Mouse (Mus musculus) urinary bladder, postnatal 36 days (tissue): ENCODE data around the gene Wdr66.

Source experiments
- DNase-seq, 2 experiments: peaks; one replicate each; pipeline ENCODE4 v3.0.0; 2022; ENCODE audit warnings: low spot score in 2 of 2, mixed read lengths in 1 of 2

The Wdr66 gene

DNA sequence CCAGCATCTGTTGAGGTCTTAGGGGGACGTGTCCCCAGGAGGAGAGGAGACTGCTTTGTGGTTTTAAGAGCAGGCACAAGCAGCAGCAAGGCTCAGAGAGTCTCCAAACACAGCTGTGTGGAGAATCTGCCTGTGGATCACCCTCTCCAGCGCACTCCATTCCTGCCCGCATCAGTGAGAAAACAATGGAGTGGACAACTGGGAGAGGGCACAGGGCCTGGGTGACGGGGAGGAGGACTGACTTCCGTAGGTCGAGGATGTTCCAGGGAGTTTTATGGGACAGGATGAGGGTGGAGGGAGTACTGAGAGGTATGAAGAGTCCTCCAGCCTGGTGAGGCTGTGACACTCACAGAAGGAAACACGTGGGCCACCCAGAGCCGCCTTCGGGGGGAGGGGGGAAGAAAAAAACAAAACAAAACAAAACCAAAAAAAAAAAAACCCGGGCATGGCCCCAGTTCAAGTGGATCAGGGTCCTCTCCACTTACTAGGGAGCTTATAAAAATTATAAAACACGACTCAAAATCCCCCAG lies 62.0 kb downstream of the Wdr66 start:
- no peak for DNase-seq

DNA sequence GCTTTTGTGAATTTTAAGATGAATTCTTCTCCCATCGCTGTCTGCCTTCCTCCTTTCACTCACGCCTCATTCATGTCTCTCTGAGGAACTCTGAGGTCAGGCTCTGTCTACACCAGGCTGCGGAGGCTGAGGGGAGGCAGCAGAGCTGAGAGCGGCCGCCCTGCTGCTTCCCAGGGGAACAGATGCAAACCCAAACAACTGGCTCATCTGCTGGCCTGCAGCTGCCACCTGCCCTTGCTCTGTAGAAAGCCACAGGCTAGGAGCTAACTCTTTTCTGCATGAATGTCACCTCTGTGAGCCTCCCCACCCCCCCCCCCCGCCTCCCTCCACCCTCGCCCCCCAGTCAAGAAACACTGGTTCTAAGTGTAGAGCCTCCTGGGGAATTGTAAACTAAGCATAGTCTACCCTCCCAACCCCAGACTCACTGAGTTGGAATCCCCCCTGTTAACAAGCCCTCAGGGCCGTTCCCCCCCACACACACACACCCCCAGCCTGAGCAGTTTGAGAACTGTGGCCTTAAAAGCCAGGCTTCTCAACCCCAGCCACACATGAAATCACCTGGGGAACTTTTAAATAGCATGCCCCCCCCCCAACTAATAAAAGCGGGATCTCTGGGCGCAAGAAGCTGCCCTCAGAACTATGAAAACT lies 63.4 kb downstream of the Wdr66 start:
- DNase-seq = no peak

DNA sequence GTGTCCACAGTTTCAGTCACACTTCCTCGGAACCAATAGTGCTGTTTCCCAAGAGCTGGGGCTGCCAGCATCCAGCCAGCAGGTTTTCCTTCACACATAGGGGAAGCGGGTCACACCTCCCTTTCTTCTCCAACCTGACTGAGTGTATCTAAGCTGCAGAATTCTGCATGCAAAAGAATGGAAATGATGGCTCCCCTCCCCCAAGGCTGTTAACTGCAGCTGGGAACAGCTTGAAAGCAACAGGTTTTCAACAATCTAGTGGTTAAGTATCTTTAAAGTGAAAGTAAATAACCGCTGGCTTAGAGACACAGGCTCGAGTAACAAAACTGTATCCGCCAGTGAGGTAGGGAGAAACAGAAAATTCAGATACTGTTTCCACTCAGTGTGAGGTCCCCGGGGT lies 66.1 kb downstream of the Wdr66 start:
- DNase-seq = peak in 1 of 2 experiments; percentile 5

DNA sequence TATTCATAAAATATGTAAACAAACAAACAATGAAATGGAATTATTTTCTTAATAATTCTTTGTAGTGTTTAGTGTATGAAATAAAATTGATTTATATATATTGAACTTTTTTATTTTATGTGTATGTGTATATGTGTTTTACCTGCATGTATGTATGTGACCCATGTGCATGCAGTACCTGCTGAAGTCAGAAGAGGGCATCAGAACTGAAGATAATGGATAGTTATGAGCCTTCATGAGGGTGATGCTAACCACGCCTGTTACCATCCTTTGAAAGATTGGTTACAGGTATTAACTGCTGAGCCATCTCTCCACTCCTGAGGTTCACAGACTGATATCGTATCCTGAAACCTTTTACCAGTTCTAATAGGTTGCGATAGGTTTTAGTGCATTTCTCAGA lies 68.2 kb downstream of the Wdr66 start:
- no peak for DNase-seq

DNA sequence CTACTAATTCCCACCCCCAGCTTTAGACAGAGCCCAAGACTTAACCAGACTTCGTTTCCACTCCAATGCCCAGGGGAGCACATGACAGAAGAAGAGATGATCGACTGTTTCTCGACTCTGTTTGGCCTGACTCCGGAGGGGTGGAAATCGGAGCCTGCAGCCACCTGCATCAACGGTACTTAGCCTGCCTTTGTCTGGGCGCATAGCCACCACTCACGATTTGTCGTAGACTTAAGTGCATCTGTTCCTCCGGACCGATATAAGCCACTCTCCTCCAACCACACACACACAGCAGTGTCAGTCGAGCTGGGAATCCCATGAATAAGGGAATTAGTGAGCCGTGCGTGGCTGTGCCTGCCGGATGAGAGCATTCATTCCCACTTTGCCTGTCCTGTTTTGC lies 72.3 kb downstream of the Wdr66 start:
- no peak for DNase-seq

DNA sequence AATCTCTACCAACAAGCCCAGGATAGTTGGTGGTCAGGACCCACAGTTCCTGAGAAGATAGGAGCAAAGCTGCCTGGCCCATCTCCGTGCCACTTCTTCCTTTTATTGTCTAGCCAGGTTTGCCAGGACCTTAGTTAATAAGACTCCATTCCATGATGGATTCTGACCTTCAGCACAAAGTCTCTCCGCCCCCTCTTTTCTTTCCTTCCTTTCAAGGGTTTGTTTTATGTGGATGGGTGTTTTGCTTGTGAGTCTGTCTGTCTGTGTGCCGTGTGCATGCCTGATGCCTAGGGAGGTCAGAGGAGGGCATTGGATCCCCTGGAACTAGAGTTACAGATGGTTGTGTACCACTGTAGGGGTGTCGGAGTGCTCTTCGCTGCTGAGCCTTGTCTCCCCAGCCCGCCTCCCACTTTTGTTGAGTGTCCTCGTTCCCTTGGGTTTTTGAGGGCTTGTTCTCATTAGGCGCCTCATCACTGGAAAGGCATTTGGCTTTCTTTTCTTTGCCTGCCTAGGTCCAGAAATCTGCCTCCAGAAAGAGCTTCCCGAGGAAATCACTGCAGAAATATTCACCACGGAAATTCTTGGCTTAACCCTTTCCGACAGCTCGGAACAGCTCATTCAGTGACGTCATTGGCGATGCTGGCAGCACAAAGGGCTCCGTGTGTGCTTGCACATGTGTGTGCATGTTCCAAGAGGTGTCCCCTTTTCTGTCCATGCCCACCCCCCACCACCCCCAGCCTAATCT lies 74.3 kb downstream of the Wdr66 start:
- DNase-seq = no peak

DNA sequence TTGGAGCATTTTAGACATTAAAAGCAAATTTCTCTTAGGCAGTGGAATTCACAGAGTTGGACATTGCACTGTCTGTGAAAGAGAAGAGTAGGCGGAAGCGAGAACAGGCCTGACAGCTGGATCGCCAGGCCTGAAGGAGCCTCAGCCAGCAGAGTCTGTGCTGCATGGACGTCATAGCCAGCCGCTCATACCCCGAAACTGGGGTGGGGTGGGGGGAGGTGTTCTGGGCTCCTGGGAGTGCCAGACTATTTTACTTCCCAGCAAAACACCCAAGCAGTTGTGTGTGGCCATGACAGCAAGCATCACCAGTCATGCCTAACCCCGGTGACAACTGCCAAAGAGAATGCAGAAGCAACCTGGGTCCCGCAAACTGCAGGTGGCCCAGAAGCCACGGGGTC lies 74.8 kb downstream of the Wdr66 start:
- no peak for DNase-seq

DNA sequence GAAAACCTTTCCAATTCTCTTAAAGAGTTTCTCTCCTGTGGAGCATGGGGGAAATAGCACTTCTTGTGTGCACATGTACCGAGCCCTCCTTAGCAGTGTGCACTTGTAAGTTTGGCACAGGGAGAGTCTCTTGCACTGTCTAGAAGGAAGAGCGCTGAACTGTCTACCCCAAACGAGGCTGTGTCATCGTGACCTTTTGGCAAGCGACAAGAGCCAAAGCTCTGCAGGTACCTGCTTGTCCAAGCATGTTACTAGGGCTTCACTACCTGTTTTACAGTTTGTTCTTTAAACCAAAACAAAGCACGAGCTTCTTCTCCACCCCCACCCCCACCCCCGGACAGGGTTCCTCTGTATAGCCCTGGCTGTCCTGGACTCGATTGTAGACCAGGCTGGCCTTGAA lies 75.8 kb downstream of the Wdr66 start:
- peak in 1 of 2 experiments; percentile 14 for DNase-seq

DNA sequence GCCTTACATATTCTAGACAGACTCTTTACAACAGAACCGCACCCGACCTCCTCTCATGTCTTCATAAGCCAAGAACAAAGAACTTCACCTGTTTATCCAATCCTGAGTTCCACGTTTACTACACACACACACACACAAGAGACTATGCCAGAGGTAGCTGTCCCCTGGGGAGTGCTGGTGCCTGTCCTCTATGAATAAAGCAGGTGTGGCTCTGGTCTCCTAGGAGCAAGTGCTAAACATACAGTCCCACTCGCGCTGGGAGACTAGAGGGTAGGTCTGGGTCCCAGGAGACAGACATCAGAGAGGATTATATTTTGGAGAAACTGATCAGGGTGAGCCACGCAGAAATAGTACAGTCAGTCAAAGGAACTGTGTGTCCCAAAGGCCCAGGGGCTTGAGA lies 81.7 kb downstream of the Wdr66 start:
- DNase-seq = no peak

DNA sequence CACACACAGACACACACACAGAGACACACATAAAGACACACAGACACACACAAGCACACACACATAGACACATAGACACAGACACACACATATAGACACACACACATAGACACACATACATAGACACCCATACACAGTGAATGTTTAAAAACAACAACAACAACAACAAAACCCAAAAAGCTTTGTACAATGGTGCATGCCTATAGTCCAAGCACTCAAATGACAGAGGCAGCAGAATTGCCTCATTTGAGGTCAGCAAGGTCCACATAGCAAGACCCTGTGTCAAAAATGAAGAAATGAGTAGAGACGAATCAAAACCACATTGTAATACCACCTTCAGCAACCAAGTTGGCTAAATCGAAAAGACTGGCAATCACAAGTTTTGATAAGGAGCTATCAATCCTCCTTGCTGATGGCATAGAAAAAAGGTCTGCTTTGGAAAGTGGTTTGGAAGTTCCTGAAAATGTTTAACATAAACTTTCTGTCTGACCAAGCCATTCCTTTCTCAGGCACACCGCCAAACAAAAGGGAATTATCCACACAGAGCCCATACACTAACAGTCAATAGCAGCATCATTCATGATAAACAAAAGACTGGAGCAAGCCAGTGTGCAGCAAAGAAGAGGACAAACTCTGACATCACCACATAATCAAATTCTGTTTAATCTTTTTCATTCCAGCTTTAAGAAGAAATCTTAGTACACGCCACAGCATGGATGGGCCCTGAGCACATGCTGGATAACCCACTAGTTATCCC lies 84.5 kb downstream of the Wdr66 start:
- no peak for DNase-seq

DNA sequence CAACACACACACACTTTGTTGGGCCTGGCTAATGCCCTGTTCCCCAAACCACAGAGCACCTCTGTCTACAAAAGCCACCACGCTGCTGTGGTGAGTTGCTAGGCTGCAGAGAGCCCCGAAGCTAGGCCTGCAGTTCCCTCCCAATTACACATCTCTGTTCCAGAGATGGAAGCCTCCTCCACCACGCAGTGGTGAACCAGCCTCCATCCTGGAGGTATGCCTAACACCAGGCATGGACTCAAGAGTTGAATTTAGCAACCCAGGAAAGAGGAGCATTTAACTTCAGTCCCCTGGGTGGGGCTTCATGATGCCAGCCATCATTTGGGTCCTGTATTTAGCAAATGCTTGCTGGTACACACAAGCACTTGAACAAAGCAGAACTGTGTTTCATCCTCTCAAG lies 86.6 kb downstream of the Wdr66 start:
- no peak for DNase-seq

DNA sequence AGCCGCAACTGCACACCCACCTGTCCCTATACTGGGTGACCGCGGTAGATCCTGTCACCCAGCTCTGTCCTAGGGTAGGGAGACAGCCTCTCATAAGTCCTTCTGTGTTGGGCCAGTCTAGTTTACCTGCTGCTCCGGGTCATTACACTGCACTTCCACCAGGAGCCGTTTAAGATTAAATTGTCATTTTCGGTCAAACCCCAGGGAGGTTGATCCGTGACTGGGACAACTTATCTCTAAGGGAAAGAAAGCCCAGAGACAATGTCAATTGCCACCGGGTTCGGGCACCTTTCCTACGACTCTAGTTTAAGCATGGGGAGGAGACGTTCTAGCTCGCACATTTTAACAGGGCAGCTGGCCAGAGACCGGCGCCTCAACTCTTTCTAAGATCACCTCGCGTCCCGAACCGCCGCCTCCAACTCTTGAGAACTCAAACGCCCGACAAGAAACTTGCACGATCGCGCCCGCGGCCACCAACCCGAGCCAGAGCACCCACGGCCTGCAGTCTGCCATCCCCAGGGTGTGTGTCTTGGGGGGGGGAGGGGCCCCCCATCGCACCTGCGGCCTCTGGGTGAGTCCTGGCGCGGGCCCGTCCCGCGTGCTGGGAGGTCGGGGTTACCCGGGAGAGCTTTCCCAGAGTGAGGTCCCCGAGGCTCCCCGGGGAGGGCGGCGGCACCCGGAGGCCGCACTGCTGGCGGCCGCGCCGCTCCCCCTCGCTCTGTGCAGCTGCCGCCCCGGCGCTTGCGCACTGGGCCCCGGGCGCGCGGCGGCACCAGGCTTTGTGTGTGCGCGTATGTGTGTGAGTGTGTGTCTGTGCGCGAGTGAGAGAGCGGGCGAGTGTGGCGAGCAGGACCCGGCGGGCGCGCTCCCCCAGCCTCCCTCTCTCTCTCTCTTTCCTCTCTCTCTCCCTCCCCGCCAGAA lies 92.1 kb downstream of the Wdr66 start, which contains the start of gene Bcl7a:
TSS of gene Bcl7a (plus strand) at position 128 of the 921 bp plus-strand sequence.
- peak; percentile 85 to 87 for DNase-seq

DNA sequence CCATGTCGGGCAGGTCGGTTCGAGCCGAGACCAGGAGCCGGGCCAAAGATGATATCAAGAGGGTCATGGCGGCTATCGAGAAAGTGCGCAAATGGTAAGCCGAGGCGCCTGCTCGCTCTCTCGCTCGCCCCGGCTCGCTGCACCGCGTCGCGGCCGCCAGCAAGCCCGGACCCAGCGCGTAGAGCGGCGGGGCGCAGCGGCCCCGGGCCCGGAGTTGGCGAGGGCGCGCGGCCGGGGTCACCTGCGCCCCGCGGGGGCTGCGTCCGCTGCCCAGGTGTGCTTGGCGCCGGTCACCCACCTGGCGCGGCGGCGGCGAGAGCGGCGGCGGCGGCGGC lies 92.7 kb downstream of the Wdr66 start:
- DNase-seq = no peak

DNA sequence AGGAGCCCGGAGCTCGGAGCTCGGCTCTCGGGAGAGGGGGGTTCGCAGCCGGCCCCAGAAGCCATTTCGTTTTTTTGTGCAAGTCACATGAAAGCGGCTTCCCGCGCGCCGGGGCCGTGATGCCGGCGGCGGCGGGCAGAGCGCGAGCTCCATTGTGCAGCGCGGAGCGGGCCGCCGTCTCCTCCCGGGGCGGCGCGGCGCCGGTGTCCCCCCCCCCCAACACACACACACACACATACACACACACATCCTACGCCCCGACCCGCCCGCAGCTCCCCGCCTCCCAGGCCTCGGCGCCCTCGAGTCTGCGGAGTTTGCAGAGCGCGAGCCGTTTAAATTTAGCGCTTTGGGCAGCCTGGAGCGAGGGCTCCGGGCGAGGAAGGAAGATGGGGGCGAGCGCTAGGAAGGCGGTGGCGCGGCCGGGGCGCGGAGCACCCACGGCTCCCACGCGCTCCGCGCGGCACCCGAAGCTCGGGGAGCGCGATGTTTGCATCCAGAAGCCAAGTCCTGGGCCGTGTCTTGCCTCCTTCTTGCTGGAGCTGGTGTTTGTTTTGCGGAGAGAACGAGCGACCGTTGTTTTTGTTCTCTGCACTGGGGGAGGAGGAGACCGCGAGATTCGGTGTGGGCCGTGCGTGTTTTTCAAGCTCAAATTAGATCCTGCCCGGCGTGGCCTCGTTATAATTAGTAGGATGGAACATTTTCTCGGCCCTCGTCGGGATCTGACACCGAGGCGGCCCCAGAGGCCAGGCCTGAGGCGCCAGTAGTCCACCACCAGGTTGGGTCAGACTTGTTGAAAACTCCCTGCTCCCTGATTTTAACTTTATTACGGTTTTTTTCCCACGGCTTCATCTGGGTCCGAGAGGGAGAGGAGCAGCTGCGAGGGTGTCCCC lies 93.3 kb downstream of the Wdr66 start:
- peak; percentile 43 to 61 for DNase-seq

DNA sequence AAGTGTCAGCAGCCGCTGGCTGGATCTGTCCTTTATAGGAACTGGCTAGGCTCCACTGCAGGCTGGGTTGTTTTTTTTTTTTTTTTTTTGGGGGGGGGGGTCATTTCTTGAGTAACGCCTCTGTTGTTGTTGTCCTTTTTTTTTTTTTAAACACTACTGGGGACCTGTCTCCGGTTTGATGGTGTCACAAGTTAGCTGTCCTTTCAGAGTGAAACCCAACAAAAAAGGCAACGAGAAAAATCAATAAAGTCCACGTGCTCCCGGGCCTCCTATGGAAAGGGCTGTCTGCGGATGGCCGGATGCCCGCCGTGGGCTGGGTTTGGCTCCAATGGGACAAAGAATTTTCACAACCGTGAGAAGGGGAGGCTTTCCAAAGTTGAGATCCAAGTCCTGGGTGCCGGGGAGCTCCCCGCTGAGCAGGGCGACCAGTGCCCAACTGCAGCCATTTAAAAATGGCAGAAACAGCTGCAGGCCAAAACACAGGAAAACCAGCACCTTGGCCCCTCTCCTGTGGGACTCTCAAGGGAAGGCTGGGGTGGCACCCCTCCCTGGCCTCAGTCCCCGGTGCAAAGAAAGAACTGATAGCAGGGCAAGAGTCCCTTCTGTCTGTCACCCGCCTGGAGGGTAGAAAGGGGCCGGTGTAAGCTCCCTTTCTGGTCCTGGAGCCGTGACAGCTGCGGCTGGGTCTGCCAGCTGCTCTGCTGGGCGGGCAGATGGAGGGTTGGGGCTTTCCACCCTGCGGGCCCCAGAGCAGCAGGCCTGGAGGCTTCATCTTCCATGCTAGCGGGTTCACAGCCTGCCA lies 94.2 kb downstream of the Wdr66 start:
- peak in 1 of 2 experiments; percentile 82 for DNase-seq

DNA sequence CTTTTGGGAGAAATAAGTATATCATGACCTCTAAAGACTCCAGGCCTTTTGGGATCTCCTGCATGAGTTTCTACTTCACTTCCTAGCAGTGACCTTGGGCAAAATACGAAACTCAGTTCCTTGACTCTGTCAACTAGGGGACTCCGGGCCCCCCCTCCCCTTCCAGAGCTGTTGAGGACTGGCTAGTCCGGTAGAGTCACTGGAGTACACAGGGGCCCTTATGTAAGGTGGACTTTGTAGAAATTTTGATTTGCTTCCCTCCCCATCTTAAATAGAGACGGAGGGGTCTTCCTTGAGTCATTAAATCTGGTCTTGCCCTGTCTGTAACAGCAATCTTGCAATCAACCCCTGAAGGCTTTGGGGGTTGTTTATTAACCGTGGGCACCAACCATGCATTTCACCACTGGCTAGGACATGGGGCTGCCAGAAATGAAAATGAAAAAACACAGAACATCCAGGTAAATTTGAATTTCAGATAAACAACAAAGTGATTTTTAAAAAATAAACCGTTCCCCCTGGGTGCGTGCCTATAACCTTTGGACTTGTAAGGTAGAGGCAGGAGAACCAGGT lies 94.9 kb downstream of the Wdr66 start:
- DNase-seq = no peak

DNA sequence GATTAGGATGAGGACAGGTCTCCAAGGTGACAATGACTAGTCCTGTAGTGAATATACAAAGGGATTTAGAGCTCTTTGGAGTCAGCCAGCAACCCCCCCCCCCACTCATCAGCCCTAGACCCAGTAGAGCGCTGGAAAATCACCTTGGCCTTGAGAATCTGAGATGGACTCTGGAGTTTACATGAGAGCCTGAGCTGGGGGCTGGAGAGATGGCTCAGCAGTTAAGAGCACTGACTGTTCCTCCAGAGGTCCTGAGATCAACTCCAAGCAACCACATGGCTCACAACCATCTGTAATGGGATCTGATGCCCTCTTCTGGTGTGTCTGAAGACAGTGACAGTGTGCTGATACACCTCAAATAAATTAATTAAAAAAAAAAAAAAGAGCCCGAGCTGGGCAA lies 96.1 kb downstream of the Wdr66 start:
- DNase-seq = no peak

DNA sequence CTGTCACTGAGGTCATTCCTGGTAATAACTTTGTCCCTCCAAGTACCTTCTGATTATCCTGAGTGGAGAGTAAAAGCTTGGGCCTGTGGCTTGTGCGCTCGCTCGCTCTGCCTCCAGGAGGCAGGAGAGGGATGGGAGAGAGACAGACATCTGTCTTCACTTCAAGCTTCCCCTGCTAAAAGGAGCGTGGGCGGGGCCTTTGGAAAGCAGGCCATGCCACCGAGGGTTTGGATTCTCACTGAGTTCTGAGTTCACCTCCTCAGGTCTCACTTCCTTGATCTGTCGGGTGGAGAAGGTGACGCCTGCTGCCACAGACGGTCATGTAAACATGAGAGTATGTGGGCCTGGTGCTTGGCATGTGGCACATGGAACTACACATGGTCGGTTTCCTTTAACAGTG lies 98.5 kb downstream of the Wdr66 start:
- no peak for DNase-seq

DNA sequence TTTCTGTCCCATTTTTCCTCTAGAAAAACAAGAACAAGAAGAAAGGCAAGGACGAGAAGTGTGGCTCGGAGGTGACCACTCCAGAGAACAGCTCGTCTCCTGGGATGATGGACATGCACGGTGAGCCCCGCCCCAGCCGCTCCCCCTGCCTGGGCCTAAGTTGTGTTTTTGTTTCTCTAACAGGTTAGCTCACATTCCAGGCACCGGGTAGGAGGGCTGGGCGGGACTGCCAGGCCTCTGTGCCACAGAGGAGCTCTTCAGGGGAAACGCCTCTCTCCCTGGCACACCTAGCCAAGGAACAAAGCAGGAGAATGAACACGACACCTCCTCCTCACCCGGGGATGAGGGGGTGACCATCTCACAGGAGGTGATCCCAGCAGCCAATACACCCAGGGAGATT lies 104.0 kb downstream of the Wdr66 start:
- DNase-seq = peak; percentile 75 to 80
